8 mouse cellular contexts compared by ENCODE assay signal in genomic region chr2:158668433-158669010, GRCm38 (mm10). TPM values are rescaled to one million over a fixed set of nuclear protein-coding genes. Genes with fewer than 3 reads are reported as not detected.
DNase-seq lines count a peak whose midpoint lies in the region; ATAC-seq and TF ChIP-seq lines count a peak whose summit lies in the region.

No protein-coding gene starts in this region.

- no peak for TF ChIP-seq EP300 in heart, postnatal 0 days (IDR thresholded peaks at IDR 0.05; ENCODE audit: low read depth)

- peak overlapping the region; percentile 89 for H3K4me2 ChIP-seq in kidney, embryonic 16.5 days (replicated peaks; ENCODE audit: low read depth, low read length)
- peak overlapping the region; percentile 78 for H3K4me2 ChIP-seq in heart, postnatal 0 days (ENCODE audit: low read depth, low read length)
- peak overlapping the region; percentile 99 for H3K4me2 ChIP-seq in midbrain, embryonic 11.5 days

- DNase-seq in kidney, adult 11 months = no peak
- DNase-seq in T-cell, adult 2 months (ENCODE audit: low spot score) = peak; percentile 18
- no peak for DNase-seq in heart, postnatal 0 days (ENCODE audit: low spot score)
- DNase-seq in midbrain, embryonic 11.5 days (ENCODE audit: low spot score, missing footprints) = no peak
- no peak for DNase-seq in adrenal gland, postnatal 14 days
- no peak for DNase-seq in cerebellum, adult 9-10 months

- peaks cover 24% of the 10 kb centered on the region for H3K27me3 ChIP-seq in kidney, embryonic 16.5 days (ENCODE audit: insufficient read depth, low read length)
- peaks cover 43% of the 10 kb centered on the region for H3K27me3 ChIP-seq in heart, postnatal 0 days (ENCODE audit: control insufficient read depth, insufficient read depth, low read length)
- peaks cover 21% of the 10 kb centered on the region for H3K27me3 ChIP-seq in midbrain, embryonic 11.5 days (ENCODE audit: control insufficient read depth, insufficient read depth, low read length)

- no peak for TF ChIP-seq CTCF in heart, postnatal 0 days (IDR thresholded peaks at IDR 0.05; ENCODE audit: low read depth)

- peak overlapping the region; percentile 50; the same call in 1 of the 2 replicates for H3K27ac ChIP-seq in kidney, embryonic 16.5 days (ENCODE audit: low read length)
- H3K27ac ChIP-seq in heart, postnatal 0 days (ENCODE audit: low read depth) = peak overlapping the region; percentile 50
- no peak overlapping the region for H3K27ac ChIP-seq in midbrain, embryonic 11.5 days (ENCODE audit: low read depth, low read length)

- H3K4me3 ChIP-seq in kidney, embryonic 16.5 days (ENCODE audit: low read length) = peak overlapping the region; percentile 64
- peak overlapping the region; percentile 59 for H3K4me3 ChIP-seq in heart, postnatal 0 days (ENCODE audit: low read depth, low read length)
- peak overlapping the region; percentile 57 for H3K4me3 ChIP-seq in midbrain, embryonic 11.5 days (ENCODE audit: low read depth, low read length)

- no peaks in the 10 kb centered on the region for H3K36me3 ChIP-seq in kidney, embryonic 16.5 days (ENCODE audit: insufficient read depth, low read length)
- no peaks in the 10 kb centered on the region for H3K36me3 ChIP-seq in heart, postnatal 0 days (replicated peaks; ENCODE audit: control insufficient read depth, insufficient read depth, low read length)
- no peaks in the 10 kb centered on the region for H3K36me3 ChIP-seq in midbrain, embryonic 11.5 days (ENCODE audit: control insufficient read depth, insufficient read depth, low read length)

- peaks cover 56% of the 10 kb centered on the region for H3K4me1 ChIP-seq in kidney, embryonic 16.5 days (ENCODE audit: insufficient read depth, low read length)
- peaks cover 14% of the 10 kb centered on the region; the same call in 1 of the 2 replicates for H3K4me1 ChIP-seq in heart, postnatal 0 days (ENCODE audit: control insufficient read depth, insufficient read depth)
- H3K4me1 ChIP-seq in midbrain, embryonic 11.5 days (ENCODE audit: control insufficient read depth, insufficient read depth, low read length) = peaks cover 26% of the 10 kb centered on the region

- no peak for ATAC-seq in kidney, embryonic 16.5 days (ENCODE audit: low FRiP score, low TSS enrichment)
- ATAC-seq in heart, postnatal 0 days (ENCODE audit: insufficient read depth, low read depth) = no peak
- no peak for ATAC-seq in midbrain, embryonic 11.5 days (ENCODE audit: low FRiP score)
- no peak for ATAC-seq in erythroid progenitor cell, adult 5-6 weeks (replicated peaks; ENCODE audit: low FRiP score, poor library complexity, severe bottlenecking)

- no peaks in the 10 kb centered on the region for H3K9me3 ChIP-seq in kidney, embryonic 16.5 days (ENCODE audit: low read length)
- no peaks in the 10 kb centered on the region for H3K9me3 ChIP-seq in heart, postnatal 0 days (replicated peaks; ENCODE audit: control insufficient read depth, low read length)
- H3K9me3 ChIP-seq in midbrain, embryonic 11.5 days (ENCODE audit: control insufficient read depth, low read length) = no peaks in the 10 kb centered on the region

- peak overlapping the region; percentile 68 for H3K9ac ChIP-seq in kidney, embryonic 16.5 days (replicated peaks; ENCODE audit: low read length)
- H3K9ac ChIP-seq in heart, postnatal 0 days (replicated peaks; ENCODE audit: low read depth, low read length) = peak overlapping the region; percentile 22
- peak overlapping the region; percentile 66; the same call in 1 of the 2 replicates for H3K9ac ChIP-seq in midbrain, embryonic 11.5 days (ENCODE audit: low read length)

- WGBS in kidney, embryonic 16.5 days = 11% methylated on average over 23 of the region's 23 CpGs
- WGBS in heart, postnatal 0 days = 17% methylated on average over 23 of the region's 23 CpGs
- 9% methylated on average over 23 of the region's 23 CpGs for WGBS in midbrain, embryonic 11.5 days

RNA-seq across cellular contexts. Expression of gene Ppp1r16b, which starts 3.3 kb away (rescaled TPM):
- polyA plus RNA-seq in kidney, embryonic 16.5 days (2015; fragmentation: Nextera tagmentation; extraction: Ambion mirVana) = 14.1 and 17.7 TPM in 2 replicates
- total RNA-seq in heart, postnatal 0 days (2014; rRNA removed; ENCODE audit: low replicate concordance) = 3.7 and 9.1 TPM in 2 replicates
- polyA plus RNA-seq in heart, postnatal 0 days (2015; fragmentation: Nextera tagmentation; extraction: Ambion mirVana) = 5.0 and 5.1 TPM in 2 replicates
- 3.2 and 3.3 TPM in 2 replicates for polyA plus RNA-seq in midbrain, embryonic 11.5 days (2014; fragmentation: Nextera tagmentation; extraction: Ambion mirVana)
- total RNA-seq in adrenal gland, postnatal 14 days (2021) = 11.5 and 16.0 TPM in 2 replicates
- total RNA-seq in erythroid progenitor cell, adult 5-6 weeks (2015; ENCODE audit: low replicate concordance) = 1.4 and 2.5 TPM in 2 replicates
- 1.7 and 2.3 TPM in 2 replicates for total RNA-seq in erythroid progenitor cell, adult 5-6 weeks (2017; ENCODE audit: low replicate concordance)

RNA-seq across cellular contexts. Expression of gene Actr5, which starts 43.8 kb away (rescaled TPM):
- 5.1 and 9.7 TPM in 2 replicates for polyA plus RNA-seq in kidney, embryonic 16.5 days (2015; fragmentation: Nextera tagmentation; extraction: Ambion mirVana)
- total RNA-seq in heart, postnatal 0 days (2014; rRNA removed; ENCODE audit: low replicate concordance) = 9.6 and 10.8 TPM in 2 replicates
- 2.9 and 3.8 TPM in 2 replicates for polyA plus RNA-seq in heart, postnatal 0 days (2015; fragmentation: Nextera tagmentation; extraction: Ambion mirVana)
- polyA plus RNA-seq in midbrain, embryonic 11.5 days (2014; fragmentation: Nextera tagmentation; extraction: Ambion mirVana) = 15.3 and 16.0 TPM in 2 replicates
- 9.9 and 10.8 TPM in 2 replicates for total RNA-seq in adrenal gland, postnatal 14 days (2021)
- total RNA-seq in erythroid progenitor cell, adult 5-6 weeks (2015; ENCODE audit: low replicate concordance) = 0.84 and 7.2 TPM in 2 replicates
- 4.2 and 6.2 TPM in 2 replicates for total RNA-seq in erythroid progenitor cell, adult 5-6 weeks (2017; ENCODE audit: low replicate concordance)

RNA-seq across cellular contexts. Expression of gene Slc32a1, which starts 58.0 kb away (rescaled TPM):
- 0.12 TPM in 1 of 2 replicates, not detected in the other for polyA plus RNA-seq in kidney, embryonic 16.5 days (2015; fragmentation: Nextera tagmentation; extraction: Ambion mirVana)
- total RNA-seq in heart, postnatal 0 days (2014; rRNA removed; ENCODE audit: low replicate concordance) = not detected in 2 replicates
- polyA plus RNA-seq in heart, postnatal 0 days (2015; fragmentation: Nextera tagmentation; extraction: Ambion mirVana) = not detected in 2 replicates
- 1.9 and 2.3 TPM in 2 replicates for polyA plus RNA-seq in midbrain, embryonic 11.5 days (2014; fragmentation: Nextera tagmentation; extraction: Ambion mirVana)
- 0.26 TPM in 1 of 2 replicates, not detected in the other for total RNA-seq in adrenal gland, postnatal 14 days (2021)
- not detected in 2 replicates for total RNA-seq in erythroid progenitor cell, adult 5-6 weeks (2015; ENCODE audit: low replicate concordance)
- total RNA-seq in erythroid progenitor cell, adult 5-6 weeks (2017; ENCODE audit: low replicate concordance) = not detected in 2 replicates
